Mouse (Mus musculus): ENCODE results near the gene Gfy.

DNA sequence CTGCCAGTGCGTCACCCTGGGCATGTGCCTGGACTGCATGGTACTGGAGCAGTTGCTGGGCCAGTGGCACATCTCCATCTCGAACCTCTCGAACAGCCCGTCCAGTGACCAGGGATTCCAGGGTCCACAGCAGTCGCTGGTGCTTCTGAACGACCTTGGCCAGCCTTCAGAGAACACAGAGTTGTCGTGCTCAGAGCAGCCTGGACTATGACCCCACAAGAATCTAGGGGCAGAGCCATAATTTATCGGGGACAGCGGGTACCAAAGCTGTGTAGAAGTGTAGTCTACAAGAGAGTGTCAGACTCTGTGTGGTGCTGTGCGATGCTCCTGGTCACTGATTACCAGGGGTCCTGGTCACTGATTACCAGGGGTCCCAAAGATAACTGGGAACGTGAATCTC is 31.5 kb downstream of the Gfy start:
- no peak for TF ChIP-seq CTCF (IDR thresholded peaks at IDR 0.05)
- TF ChIP-seq EP300 (IDR thresholded peaks at IDR 0.05), result no peak

Data from lung, postnatal 0 days (tissue).